Mouse (Mus musculus) gastrocnemius, postnatal 4 days (tissue): Measurements from ENCODE around the gene Suv39h1. TPM values are rescaled to one million over a fixed set of nuclear protein-coding genes. Genes with fewer than 3 reads are reported as not detected.
"Not testable (repeated sequence)": the region's sequence is repeated elsewhere in the genome, so short reads cannot be mapped to it uniquely, and the experiment has no call there.

ENCODE experiments used
- DNase-seq, 2 experiments: peaks; one replicate each; pipeline ENCODE4 v3.0.0; 2021 to 2022; ENCODE audit warnings: low spot score in 2 of 2, mixed read lengths in 2 of 2
- long read RNA-seq, 2 experiments: library from polyadenylated mRNA; stranded (forward); transcript quantifications; one replicate each; pipeline ENCODE4 v2.0.0; 2021
- total RNA-seq, 2 experiments: library from RNA; stranded (reverse); gene quantifications; 2 replicates each; pipeline ENCODE4 v1.2.3; 2021

Gene Suv39h1
- 10 to 100 TPM; 14.7 to 14.9 TPM for total RNA-seq
- long read RNA-seq, experiment 1, partial matches to known transcripts = 2 of 9 reads
- long read RNA-seq, experiment 1, other reads (novel, unspliced or antisense) = 1 of 9 reads
- long read RNA-seq, experiment 2, transcript Suv39h1-203 (6 exons, 3,116 nt) = major isoform, 5 of 13 reads
- long read RNA-seq, experiment 2, partial matches to known transcripts = 2 of 13 reads
- long read RNA-seq, experiment 2, other reads (novel, unspliced or antisense) = 0 of 13 reads

DNA sequence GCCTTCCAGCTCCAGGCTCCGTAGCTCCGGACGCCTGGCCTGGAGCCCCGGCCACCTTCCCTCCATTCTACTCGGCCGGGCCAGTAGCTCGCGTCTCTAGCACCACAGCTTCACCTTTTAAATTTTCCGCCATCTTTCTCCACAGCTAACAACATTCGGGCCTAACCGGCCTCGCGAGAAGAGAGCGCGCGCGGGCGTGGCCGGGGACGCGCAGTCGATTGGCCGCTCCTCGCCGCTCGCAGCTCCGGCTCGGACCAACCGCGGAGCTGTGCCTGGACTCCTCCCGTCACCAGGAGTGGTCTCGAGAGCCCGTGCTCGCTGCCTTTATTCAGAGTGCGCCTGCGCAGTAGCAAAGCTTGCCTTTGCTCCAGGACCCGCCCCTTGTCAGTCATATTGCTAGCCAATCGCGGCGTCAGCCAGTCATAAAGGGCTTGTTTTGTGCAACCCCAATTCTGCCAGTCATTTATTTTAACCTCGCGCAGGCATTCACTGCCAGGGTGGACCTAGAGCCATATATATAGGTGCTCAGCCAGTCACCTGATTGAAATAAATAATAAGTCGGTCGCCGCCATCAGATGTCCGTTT is at the start of gene Suv39h1:
Gene Suv39h1, minus strand, starts transcription at position 331 of the 585 bp plus-strand sequence.
- DNase-seq = peak; percentile 78 to 88

DNA sequence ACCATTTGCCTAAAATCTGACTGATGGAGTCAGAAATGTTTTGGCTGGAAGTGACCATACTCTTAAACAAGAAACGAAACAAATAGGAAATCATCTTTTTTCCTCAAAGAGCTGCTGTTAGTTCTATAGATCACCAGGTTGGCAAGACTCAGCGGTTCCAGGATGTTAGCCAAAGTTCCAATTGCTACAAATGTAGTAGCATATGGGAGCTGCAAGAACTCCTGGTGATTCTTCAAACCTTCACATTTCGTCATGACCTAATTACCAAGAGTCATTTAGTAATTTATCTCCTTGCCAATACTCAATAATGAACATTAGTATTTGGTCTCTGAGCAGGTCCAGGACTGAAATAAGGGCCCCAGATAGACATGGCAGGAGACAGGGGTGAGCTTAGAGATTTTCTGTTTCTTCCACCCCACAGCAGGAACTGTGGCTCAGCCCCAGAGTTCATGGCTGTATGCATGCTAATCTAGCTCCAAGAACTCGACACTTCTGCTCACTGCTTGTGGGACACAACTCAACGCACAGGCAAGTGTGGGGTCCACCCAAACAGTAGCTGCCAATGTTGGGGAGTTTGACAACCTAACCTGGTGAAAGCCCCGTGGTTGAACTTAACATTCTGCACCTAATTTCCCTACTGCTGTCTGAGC is 49.4 kb upstream of the Suv39h1 start:
- DNase-seq = no peak

DNA sequence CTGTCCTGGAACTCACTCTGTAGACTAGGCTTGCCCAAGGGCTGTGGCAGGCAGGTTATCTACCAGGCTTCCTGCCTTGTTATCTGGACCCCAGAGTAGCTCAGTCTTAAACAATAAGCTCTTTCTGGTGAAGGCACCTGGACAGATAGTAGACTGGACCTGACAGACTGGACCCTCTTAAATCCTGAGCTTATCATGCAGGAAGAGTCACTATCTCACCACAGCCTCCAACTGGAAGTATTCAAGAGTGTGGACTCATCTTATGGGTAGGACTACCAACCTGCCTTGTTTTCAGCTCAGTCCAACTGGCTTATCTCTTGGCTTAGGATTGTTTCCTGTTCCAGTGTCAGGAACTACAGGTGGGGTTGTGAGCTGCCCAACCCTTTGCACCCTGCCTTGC is 42.7 kb upstream of the Suv39h1 start:
- DNase-seq = no peak

DNA sequence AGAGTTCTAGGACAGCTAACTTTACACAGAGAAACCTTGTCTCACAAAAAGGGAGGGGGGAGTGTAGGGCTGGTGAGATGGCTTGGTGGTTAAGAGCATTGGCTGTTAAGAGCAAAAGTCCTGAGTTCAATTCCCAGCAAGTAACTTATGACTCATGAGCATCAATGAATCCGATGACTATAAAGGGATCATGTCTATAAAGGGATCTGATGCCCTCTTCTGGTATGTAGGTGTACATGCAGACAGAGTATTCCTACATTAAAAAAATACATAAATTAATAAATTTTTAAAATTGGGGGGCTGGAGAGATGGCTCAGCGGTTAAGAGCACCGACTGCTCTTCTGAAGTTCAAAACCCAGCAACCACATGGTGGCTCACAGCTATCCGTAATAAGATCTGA is 40.7 kb upstream of the Suv39h1 start:
- DNase-seq = no peak

DNA sequence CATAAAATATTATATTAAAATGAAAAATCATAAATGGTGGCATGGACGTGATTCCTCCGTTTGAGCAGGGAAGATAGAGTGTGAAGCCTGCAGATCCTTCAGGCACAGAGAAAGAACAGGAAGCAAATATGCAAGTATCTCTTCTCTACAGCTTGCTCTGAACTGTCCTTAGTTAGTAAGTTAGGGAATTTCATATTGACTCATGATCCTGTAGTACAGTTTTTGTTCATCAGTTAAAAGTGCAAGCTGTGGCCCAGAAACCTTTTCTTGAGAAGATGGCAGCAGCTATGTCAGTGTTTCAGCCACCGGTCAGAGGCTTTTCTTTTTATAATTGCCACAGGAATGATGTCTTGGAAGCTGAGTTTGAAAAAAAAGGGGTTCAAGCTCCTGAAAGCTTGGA is 30.5 kb upstream of the Suv39h1 start:
- no peak for DNase-seq

DNA sequence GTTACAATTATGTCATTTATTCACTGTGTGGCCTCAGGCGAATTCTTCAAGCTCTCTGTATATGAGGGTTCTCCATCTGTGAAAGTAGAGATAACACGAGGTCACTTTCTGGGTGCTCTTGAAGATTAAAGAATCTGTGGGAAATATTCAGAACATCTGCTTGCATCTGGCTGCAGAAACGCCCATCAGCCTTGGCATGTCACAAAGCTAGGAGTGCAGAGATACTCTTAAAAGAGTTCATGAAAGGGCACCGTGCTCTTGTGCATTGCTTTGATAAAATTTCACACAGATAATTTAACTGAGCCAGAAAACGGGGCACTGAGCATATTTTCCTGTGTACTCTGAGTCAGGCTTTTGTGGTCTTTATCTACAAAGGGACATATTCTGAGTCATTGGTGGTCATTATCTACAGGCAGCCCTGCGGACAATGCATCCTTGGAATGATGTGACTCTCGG is 27.7 kb upstream of the Suv39h1 start:
- no peak for DNase-seq

DNA sequence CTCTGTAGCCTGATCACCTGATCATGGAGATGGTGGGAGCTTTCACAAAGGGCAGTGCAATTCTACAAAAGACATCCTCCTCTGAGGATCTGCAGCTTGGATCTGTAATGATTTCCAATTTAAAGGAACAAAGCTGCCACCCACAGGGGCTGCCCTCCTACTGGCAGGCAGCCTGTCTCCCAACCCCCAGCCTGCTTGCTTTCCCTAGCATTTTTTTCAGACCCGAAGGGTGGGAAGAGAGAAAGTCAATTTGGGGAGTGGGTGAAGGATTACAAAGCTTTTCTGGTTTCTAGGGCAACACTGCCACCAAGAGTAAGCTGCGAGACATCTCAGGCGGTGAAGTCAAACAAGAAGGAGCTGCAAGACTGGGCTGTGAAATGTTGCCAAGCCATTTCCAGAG is 26.5 kb upstream of the Suv39h1 start:
- DNase-seq = no peak

DNA sequence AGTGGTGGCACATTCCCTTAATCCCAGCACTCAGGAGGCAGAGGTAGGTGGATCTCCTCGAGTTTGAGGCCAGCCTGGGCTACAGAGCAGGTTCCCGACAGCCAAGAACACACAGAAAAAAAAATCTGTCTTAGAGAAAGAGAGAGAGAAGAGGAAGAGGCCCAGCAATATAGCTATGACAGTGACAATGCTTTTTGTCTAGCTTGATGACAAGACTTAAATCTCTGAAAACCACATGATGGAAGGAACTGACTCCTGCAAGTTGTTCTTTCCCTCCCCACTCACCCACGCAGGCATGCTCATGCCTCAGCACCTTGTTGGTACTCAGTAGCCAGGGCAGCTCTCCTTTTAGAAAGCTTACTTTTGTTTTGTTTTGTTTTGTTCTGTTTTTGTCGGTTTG is 24.9 kb upstream of the Suv39h1 start:
- DNase-seq = no peak

DNA sequence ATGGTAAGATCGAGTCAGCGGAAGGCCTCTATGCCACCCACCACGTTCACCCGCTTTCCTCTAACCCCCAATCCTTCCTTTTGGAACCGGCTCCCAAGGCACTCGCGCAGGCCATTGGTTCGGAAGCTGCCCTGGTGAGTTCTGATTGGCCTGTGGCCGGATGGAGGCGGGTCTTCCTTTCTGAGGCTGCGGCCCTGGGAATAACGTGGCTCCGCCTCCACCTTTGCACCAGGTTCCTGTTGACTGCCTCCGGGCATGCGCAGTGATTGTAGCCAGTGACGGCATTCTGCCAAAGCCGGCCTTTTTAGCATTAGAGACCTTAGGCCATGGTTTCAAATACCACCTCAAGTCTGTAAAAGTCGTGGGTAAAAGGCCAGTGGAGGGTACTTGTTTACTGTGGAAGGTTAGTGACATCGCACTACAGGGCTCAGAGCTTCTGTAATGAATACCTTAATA is 22.3 kb upstream of the Suv39h1 start:
- DNase-seq = peak; percentile 81 to 93

DNA sequence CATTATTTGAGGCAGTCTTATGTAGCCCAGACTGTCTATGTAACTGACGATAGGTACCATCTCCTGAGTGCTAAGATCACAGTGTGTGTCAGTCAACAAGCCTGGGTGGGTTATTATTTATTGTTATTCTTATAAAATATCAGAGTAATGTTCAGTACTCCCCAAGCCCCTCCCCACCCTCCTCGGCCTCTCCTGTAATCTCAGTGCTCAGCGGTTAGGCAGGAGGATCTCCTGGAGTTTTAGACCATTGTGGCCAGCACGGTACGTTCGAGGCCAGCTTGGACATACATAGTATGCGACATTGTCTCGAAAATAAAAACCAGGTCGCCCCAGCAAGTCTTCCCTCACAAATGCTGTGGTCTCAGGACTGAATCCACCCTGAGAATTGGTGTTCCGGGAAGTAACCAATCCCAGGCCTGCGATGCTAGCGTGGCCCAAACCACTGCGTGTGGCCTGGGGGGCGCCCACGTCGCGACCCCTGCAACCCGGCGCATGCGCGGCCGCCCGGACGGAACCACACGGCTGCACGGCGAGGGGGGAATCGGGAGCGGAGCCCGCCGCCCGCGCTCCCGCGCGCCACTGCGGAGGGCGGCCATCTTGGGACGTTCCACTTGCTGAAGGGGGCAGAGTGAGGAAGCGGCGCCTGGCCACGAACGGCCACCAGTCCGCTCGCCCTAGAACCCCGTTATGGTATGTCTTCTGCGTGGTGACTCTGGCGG is 21.7 kb upstream of the Suv39h1 start:
- DNase-seq = peak; percentile 63 to 66

DNA sequence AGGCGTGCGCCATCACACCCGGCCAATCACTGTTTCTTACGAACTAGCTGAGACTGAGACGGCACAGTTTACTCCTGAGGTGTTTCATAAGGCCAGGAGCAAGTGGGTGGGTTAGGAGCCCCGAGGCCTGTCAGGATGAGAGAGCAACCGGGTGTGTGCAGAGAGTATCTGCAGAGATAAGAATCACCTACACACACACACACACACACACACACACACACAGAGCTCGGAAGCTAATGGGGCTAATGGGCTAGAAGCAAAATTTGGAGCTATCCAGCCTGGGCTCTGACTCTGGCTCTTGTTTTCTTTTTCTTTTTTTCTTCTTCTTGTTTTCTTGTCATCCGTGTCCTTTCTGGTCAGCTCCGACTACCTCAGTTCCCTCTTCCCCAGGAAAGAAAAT is 21.0 kb upstream of the Suv39h1 start:
- no peak for DNase-seq

DNA sequence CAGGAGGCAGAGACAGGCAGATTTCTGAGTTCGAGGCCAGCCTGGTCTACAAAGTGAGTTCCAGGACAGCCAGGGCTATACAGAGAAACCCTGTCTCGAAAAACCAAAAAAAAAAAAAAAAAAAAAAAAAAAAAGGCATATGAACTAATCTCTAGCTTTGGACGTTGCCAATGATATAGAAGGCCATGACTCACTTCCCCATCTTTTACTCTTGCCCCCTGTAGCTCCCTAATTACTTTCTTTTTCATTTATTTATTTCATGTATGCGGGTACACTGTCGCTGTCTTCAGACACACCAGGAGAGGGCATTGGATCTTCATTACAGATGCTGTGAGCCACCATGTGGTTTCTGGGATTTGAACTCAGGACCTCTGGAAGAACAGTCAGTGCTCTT is 16.4 kb upstream of the Suv39h1 start:
- not testable (repeated sequence) for DNase-seq

DNA sequence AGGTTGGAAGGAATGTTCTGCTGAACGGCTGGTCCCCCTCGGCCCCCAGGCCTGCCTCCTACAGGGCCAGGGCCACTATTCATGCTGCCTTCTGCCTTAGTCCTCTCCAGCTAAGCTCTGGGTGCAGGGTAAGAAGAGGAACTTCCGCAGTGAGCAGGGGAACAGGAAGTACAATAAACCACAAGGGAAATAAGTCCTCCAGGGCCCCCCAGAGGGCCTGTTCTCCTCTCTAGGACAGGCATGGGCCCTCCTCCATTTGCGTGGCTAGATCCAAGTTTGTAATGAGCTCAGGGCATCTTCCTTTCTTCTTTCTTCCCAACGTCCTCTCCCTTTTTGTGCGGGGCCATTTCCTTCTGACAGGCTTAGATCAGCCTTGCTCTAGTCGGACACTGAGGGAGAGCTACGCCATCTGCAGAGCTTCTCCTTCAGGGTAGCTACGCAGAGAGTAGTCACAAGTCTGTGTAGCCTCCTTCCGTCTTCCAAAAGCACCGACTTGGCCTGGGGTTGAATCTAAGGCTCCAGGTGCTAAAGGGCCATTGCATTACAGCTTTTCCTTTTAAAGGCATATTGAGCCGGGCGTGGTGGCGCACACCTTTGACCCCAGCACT is 15.9 kb upstream of the Suv39h1 start, which contains the start of gene Was:
Gene Was, minus strand, starts transcription at position 153 of the 608 bp plus-strand sequence.
- DNase-seq = no peak

DNA sequence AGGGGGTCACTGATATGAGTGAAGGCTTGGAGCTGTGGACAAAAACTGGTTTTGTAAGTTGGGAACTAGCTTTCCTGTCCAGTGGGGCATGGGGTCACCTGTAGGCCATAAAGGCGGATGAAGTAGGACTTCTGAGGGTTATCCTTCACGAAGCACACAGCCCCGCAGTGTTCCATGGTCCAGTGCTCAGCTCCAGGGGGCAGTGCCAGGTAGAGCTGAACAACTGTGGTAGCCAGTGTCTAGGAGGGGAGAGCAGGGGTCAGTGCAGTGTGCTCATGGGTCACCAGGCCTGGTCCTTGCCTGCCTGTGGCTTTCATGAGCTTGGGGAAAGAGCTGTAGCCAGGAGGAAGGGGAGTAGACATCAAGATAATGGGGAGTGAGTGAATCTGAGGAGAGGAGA is 15.2 kb upstream of the Suv39h1 start:
- no peak for DNase-seq

DNA sequence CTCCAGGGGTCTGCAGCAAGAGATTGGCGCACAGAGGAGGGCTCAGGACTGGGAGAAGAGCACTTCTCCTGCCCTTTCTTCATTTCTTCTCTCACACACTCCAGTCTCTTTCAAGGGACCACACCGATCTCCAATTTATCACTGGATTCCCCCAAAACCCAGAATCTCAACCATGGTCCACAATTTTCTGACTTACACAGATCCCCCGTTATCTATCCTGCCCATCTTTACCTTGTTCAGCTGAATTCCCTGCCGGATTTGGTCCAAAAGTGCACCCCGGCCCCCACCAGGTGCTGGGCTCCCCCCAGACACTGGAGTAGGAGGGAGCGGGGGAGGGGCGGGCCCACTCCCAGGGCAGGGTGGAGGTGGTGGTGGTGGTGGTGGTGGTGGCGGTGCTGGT is 11.1 kb upstream of the Suv39h1 start:
- DNase-seq = no peak

DNA sequence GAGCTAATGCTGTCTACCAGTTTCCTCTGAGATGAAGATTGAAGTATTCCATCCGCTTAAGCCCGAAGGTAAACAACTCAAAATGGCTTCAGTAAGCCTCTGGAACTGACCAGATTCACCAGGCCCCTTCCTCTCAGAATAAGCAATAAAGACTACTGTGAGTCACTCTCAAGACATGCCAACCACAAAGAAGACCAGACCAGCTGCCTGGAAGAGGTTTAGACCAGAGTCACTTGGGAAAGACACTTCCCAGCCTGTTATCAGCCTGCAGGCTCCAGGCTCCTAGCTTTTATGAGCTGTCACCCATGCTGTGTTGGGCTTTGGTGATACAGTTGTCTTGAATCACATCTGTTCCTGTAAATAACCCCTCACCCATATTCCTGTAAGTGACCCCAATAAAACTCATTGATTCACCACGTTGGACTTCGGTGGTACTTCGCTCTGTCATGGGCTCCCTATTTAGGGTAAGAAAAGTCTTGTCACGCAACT is 10.3 kb upstream of the Suv39h1 start:
- DNase-seq = no peak

DNA sequence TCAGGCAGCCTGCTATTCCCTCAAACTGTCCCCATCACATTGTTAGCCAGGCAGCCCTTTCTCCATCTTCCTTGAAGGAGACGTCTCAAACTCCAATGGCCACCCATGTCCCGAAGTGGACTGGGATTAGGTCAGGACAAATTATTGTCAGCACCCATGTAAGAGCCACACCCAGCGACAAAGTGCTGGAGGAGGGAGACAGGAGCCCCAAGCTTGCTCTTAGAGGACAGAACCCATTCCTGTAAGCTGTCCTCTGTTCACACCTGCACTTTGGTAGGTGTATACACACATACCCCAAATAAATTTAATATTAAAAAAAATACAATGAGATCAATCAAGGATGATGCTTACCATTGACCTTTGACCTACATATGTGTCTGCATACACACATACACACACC is 544 bp upstream of the Suv39h1 start:
- DNase-seq = no peak

DNA sequence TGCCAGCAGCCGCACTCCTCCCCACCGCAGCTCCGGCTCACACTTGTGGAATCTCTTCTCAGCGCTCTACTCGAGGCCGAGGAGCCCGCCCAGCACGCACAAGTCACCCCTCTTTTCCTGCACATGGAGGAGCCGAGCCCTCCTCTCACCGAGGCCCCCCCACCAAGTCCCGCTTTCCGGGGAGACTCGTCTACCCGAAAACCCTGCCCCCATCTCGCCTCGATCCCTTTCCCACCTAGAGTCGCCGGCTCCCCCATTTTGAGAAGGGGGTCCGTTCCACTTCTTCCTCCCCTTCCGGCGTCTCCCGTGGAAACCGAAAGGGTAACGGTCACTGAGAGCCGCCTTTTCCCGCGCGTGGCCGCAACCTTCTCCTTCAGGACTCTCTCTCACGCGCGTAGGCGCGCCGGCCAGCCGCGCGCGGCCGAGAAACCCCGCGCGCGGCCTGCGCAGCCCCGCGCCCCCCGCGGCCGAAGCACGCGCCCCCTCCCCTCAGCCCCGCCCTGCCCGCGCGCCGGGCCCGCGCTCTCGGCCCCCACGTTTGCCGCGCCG is 605 bp downstream of the Suv39h1 start:
- DNase-seq = peak in 1 of 2 experiments; percentile 18

DNA sequence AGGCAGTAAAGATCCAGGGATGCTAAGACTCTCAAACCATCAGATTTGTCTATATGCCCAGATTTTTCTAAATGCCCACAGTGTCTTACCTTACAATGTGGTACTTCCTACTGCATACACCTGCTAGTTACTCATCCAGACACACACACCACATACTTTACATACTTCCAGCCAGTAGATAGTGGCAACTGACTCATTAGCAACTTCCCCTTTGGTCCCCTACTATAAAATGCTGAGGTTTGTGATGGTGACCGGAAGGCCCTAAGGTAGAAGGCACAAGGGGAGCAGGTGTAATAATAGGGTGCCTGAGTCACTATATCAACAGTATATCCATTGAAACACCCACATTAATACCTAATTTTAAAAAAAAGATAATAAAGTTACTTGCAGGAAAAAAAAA is 5.4 kb downstream of the Suv39h1 start:
- DNase-seq = no peak

DNA sequence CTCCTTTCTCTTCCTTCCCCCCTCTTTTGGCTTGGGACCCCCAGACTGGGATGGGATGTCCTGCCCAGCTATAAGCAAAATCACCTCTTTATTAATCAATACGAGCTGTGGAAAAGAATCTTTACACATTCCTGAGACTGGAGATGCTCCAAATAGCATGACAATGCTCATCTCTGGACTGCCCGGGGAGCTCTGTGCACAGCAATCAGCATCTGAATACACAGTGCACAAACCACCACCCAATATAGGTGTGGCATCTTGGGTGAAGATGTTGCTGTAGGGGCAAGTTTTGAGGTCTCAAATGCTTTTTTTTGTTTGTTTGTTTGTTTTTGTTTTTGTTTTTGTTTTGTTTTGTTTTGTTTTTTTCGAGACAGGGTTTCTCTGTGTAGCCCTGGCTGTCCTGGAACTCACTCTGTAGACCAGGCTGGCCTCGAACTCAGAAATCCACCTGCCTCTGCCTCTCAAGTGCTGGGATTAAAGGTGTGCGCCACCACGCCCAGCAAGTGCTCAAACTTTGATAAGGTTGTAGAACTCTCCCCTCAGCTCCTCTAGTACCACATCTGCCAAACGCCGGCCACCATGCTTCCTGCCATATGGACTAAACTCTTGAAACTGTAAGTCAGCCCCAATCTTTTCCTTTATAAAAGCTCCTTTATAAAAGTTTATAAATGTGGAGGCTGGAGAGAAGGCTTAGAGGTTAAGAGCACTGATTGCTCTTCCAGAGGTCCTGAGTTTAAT is 23.3 kb downstream of the Suv39h1 start:
- DNase-seq = not testable (repeated sequence)
